Mouse (Mus musculus): Measurements from ENCODE around the gene Hoxc8. TPM values are rescaled to one million over a fixed set of nuclear protein-coding genes. Genes with fewer than 3 reads are reported as not detected.

The Hoxc8 gene
- total RNA-seq, 1 experiment from 2014 or later: 26.7 TPM

GRCm38 (mm10) chr15:103009265-103010111 lies 19.1 kb downstream of the Hoxc8 start:
- DNase-seq: peak; percentile 57

GRCm38 (mm10) chr15:103010112-103010846 lies 19.9 kb downstream of the Hoxc8 start:
- peak; percentile 54 for DNase-seq

- no peak for DNase-seq
Observed at GRCm38 (mm10) chr15:103010847-103011555, 20.6 kb downstream of the Hoxc8 start.

- peak; percentile 65 for DNase-seq
Observed at GRCm38 (mm10) chr15:103011928-103012486, 21.6 kb downstream of the Hoxc8 start.

- peak; percentile 67 for DNase-seq
Observed at GRCm38 (mm10) chr15:103013238-103013984, 23.0 kb downstream of the Hoxc8 start.

- peak; percentile 76 for DNase-seq
Observed at GRCm38 (mm10) chr15:103014166-103015008, 24.0 kb downstream of the Hoxc8 start.

- no peak for DNase-seq
Observed at GRCm38 (mm10) chr15:103015009-103015399, 24.6 kb downstream of the Hoxc8 start.

GRCm38 (mm10) chr15:103015406-103016166 lies 25.2 kb downstream of the Hoxc8 start:
- no peak for DNase-seq

GRCm38 (mm10) chr15:103018636-103019035 lies 28.2 kb downstream of the Hoxc8 start, which contains the start of gene Hoxc4:
Hoxc4 (plus strand) TSS chr15:103018934.
- DNase-seq: no peak

- DNase-seq: no peak
Observed at GRCm38 (mm10) chr15:103020899-103021418, 30.6 kb downstream of the Hoxc8 start.

- DNase-seq: no peak
Observed at GRCm38 (mm10) chr15:103021544-103021943, 31.1 kb downstream of the Hoxc8 start.

GRCm38 (mm10) chr15:103024131-103024530 lies 33.7 kb downstream of the Hoxc8 start:
- no peak for DNase-seq

- no peak for DNase-seq
Observed at GRCm38 (mm10) chr15:103027266-103028235, 37.1 kb downstream of the Hoxc8 start.

GRCm38 (mm10) chr15:103028916-103029512 lies 38.6 kb downstream of the Hoxc8 start:
- DNase-seq: no peak

- DNase-seq: no peak
Observed at GRCm38 (mm10) chr15:103030142-103030541, 39.7 kb downstream of the Hoxc8 start.

GRCm38 (mm10) chr15:103032167-103032566 lies 41.8 kb downstream of the Hoxc8 start:
- no peak for DNase-seq

GRCm38 (mm10) chr15:103032646-103033575 lies 42.5 kb downstream of the Hoxc8 start:
- DNase-seq: no peak

Measured in adrenal gland, postnatal 25 days (tissue).